ENCODE assay signal across 19 mouse cellular contexts in genomic region chr1:88997847-88998246, GRCm38 (mm10).
DNase-seq lines count a peak whose midpoint lies in the region; ATAC-seq and TF ChIP-seq lines count a peak whose summit lies in the region.
"Had no signal": no experiment of that assay in that cellular context is flagged by ENCODE, and none has a peak within 500 bp of the region (broad histone marks: within the 10 kb centered on the region; RNA-seq: fewer than 3 reads in every experiment).

No protein-coding gene starts in this region.

- no peak for ATAC-seq in forebrain, embryonic 11.5 days (replicated peaks; ENCODE audit: low FRiP score)
- no peak for ATAC-seq in forebrain, embryonic 12.5 days (ENCODE audit: low FRiP score)
- ATAC-seq in forebrain, embryonic 14.5 days = no peak
- ATAC-seq in lung, embryonic 14.5 days (ENCODE audit: insufficient read depth) = no peak
- ATAC-seq in common myeloid progenitor, adult 5-6 weeks (replicated peaks; ENCODE audit: low read depth, poor library complexity, severe bottlenecking) = peak; percentile 83
- ATAC-seq in megakaryocyte, adult 5-6 weeks (ENCODE audit: poor library complexity, severe bottlenecking) = no peak
- ATAC-seq: forebrain, embryonic 16.5 days had no signal

- no peak overlapping the region for H3K27ac ChIP-seq in forebrain, embryonic 11.5 days (ENCODE audit: low read depth, low read length)
- no peak overlapping the region for H3K27ac ChIP-seq in forebrain, embryonic 12.5 days
- H3K27ac ChIP-seq in forebrain, embryonic 14.5 days (ENCODE audit: low read depth, low read length) = no peak overlapping the region
- H3K27ac ChIP-seq in forebrain, embryonic 10.5 days = no peak overlapping the region
- no peak overlapping the region for H3K27ac ChIP-seq in lung, embryonic 14.5 days (ENCODE audit: low read depth)
- H3K27ac ChIP-seq: embryonic facial prominence, embryonic 13.5 days had no signal

- no peak overlapping the region for H3K4me3 ChIP-seq in forebrain, embryonic 11.5 days (ENCODE audit: low read depth, low read length)
- no peak overlapping the region for H3K4me3 ChIP-seq in forebrain, embryonic 12.5 days (replicated peaks)
- no peak overlapping the region for H3K4me3 ChIP-seq in forebrain, embryonic 14.5 days (ENCODE audit: low read depth, low read length)
- H3K4me3 ChIP-seq in forebrain, embryonic 10.5 days = no peak overlapping the region
- H3K4me3 ChIP-seq in lung, embryonic 14.5 days (ENCODE audit: low read depth, low read length) = no peak overlapping the region
- H3K4me3 ChIP-seq: embryonic facial prominence, embryonic 13.5 days had no signal

- TF ChIP-seq CTCF in lung, embryonic 14.5 days (IDR thresholded peaks at IDR 0.05; ENCODE audit: low read depth) = no peak

- no peak overlapping the region for H3K9ac ChIP-seq in forebrain, embryonic 11.5 days (ENCODE audit: low read length)
- H3K9ac ChIP-seq in forebrain, embryonic 12.5 days = no peak overlapping the region
- no peak overlapping the region for H3K9ac ChIP-seq in forebrain, embryonic 14.5 days (ENCODE audit: low read length)
- no peak overlapping the region for H3K9ac ChIP-seq in lung, embryonic 14.5 days
- H3K9ac ChIP-seq: embryonic facial prominence, embryonic 13.5 days had no signal

- H3K27me3 ChIP-seq in forebrain, embryonic 11.5 days (ENCODE audit: control insufficient read depth, insufficient read depth, low read length) = no peaks in the 10 kb centered on the region
- H3K27me3 ChIP-seq in forebrain, embryonic 12.5 days = no peaks in the 10 kb centered on the region
- H3K27me3 ChIP-seq in forebrain, embryonic 14.5 days (replicated peaks; ENCODE audit: control insufficient read depth, insufficient read depth, low read length) = no peaks in the 10 kb centered on the region
- H3K27me3 ChIP-seq in forebrain, embryonic 10.5 days (ENCODE audit: poor library complexity, severe bottlenecking) = no peaks in the 10 kb centered on the region
- H3K27me3 ChIP-seq in lung, embryonic 14.5 days (ENCODE audit: insufficient read depth, low read length) = no peaks in the 10 kb centered on the region
- H3K27me3 ChIP-seq: embryonic facial prominence, embryonic 13.5 days had no signal

- no peaks in the 10 kb centered on the region; the same call in 1 of the 2 replicates for H3K4me1 ChIP-seq in forebrain, embryonic 11.5 days (replicated peaks; ENCODE audit: control insufficient read depth, insufficient read depth, low read length)
- peaks cover 20% of the 10 kb centered on the region for H3K4me1 ChIP-seq in forebrain, embryonic 12.5 days
- H3K4me1 ChIP-seq in forebrain, embryonic 14.5 days (ENCODE audit: control insufficient read depth, insufficient read depth, low read length) = peaks cover 15% of the 10 kb centered on the region; the same call in 1 of the 2 replicates
- H3K4me1 ChIP-seq in forebrain, embryonic 10.5 days = peaks cover 28% of the 10 kb centered on the region
- peaks cover 9% of the 10 kb centered on the region; the same call in 1 of the 2 replicates for H3K4me1 ChIP-seq in lung, embryonic 14.5 days (ENCODE audit: insufficient read depth)

- no peaks in the 10 kb centered on the region for H3K36me3 ChIP-seq in forebrain, embryonic 11.5 days (ENCODE audit: control insufficient read depth, insufficient read depth, low read length)
- no peaks in the 10 kb centered on the region for H3K36me3 ChIP-seq in forebrain, embryonic 12.5 days (replicated peaks)
- H3K36me3 ChIP-seq in forebrain, embryonic 14.5 days (ENCODE audit: control insufficient read depth, insufficient read depth, low read length) = no peaks in the 10 kb centered on the region
- H3K36me3 ChIP-seq in forebrain, embryonic 10.5 days (replicated peaks) = no peaks in the 10 kb centered on the region
- no peaks in the 10 kb centered on the region for H3K36me3 ChIP-seq in lung, embryonic 14.5 days (ENCODE audit: insufficient read depth)
- H3K36me3 ChIP-seq: embryonic facial prominence, embryonic 13.5 days had no signal

- H3K9me3 ChIP-seq in forebrain, embryonic 11.5 days (ENCODE audit: control insufficient read depth, low read length) = peaks cover 2% of the 10 kb centered on the region; the same call in 1 of the 2 replicates
- H3K9me3 ChIP-seq in forebrain, embryonic 12.5 days = no peaks in the 10 kb centered on the region
- no peaks in the 10 kb centered on the region for H3K9me3 ChIP-seq in forebrain, embryonic 14.5 days (replicated peaks; ENCODE audit: control insufficient read depth, low read length)
- H3K9me3 ChIP-seq in forebrain, embryonic 10.5 days = peaks cover 5% of the 10 kb centered on the region; the same call in 1 of the 2 replicates
- no peaks in the 10 kb centered on the region for H3K9me3 ChIP-seq in lung, embryonic 14.5 days (ENCODE audit: low read depth, low read length)
- H3K9me3 ChIP-seq: embryonic facial prominence, embryonic 13.5 days had no signal

- DNase-seq in forebrain, embryonic 11.5 days (ENCODE audit: low spot score) = peak; percentile 8
- peak; percentile 38 for DNase-seq in forebrain, embryonic 14.5 days (ENCODE audit: low spot score)
- no peak for DNase-seq in forebrain, embryonic 10.5 days (ENCODE audit: extremely low spot score, low spot score)
- DNase-seq in lung, embryonic 14.5 days = peak; percentile 7
- no peak for DNase-seq in lung, postnatal 4 days
- DNase-seq: adrenal gland, adult 2 months; adrenal gland, postnatal 10 days; adrenal gland, postnatal 25 days; cerebellum, adult 11 months; cerebellum, adult 18-20 months; cerebellum, adult 8-10 months; cerebellum, adult 9-11 months; cerebellum, postnatal 14 days; cerebellum, postnatal 36 days had no signal

- no peak overlapping the region for H3K4me2 ChIP-seq in forebrain, embryonic 11.5 days (ENCODE audit: low read depth, low read length, severe bottlenecking)
- no peak overlapping the region for H3K4me2 ChIP-seq in forebrain, embryonic 12.5 days
- no peak overlapping the region for H3K4me2 ChIP-seq in forebrain, embryonic 14.5 days (ENCODE audit: low read length)
- no peak overlapping the region for H3K4me2 ChIP-seq in lung, embryonic 14.5 days
- H3K4me2 ChIP-seq: embryonic facial prominence, embryonic 13.5 days had no signal

- 89% methylated on average over 12 of the region's 12 CpGs for WGBS in forebrain, embryonic 11.5 days
- 77% methylated on average over 12 of the region's 12 CpGs for WGBS in forebrain, embryonic 12.5 days
- 76% methylated on average over 12 of the region's 12 CpGs for WGBS in forebrain, embryonic 14.5 days
- WGBS in forebrain, embryonic 10.5 days = 93% methylated on average over 12 of the region's 12 CpGs
- WGBS in lung, embryonic 14.5 days = 68% methylated on average over 12 of the region's 12 CpGs

Comparison
In these comparisons a context has a peak if more than half of its experiments do, and no peak if none do; other contexts are left out.
1. DNase-seq: peak in forebrain, embryonic 11.5 days (single experiment), forebrain, embryonic 14.5 days (single experiment) and lung, embryonic 14.5 days (single experiment); none in forebrain, embryonic 10.5 days (single experiment) and lung, postnatal 4 days (0 of 2).